Mouse (Mus musculus) stomach, embryonic 14.5 days (tissue): ENCODE results near the gene Atp8a2. TPM values are rescaled to one million over a fixed set of nuclear protein-coding genes. Genes with fewer than 3 reads are reported as not detected.
A peak's percentile ranks its signal among the peaks of the same experiment; 100 is the strongest.
"Not testable (repeated sequence)": the region's sequence is repeated elsewhere in the genome, so short reads cannot be mapped to it uniquely, and the experiment has no call there.

ENCODE experiments used
- ATAC-seq: fragments of 200-750 bp; cut with Nextera tagmentation; 2 replicates; pipeline ENCODE4 v1.8.0; 2017; ENCODE audit warnings: low read depth, moderate TSS enrichment; ENCODE audit not compliant: insufficient number of reproducible peaks, insufficient read depth, low FRiP score
- H3K27ac ChIP-seq: fragments of 300-500 bp; sonication (generic); 2 replicates; pipeline ENCODE4 v1.5.1; 2014; ENCODE audit warnings: mild to moderate bottlenecking, low read length, moderate library complexity, mixed read lengths
- H3K27me3 ChIP-seq: fragments of 300-500 bp; sonication (generic); 2 replicates; pipeline ENCODE4 v1.6.1; 2014; ENCODE audit warnings: low read length, control low read depth, mixed read lengths; ENCODE audit not compliant: control insufficient read depth, insufficient read depth
- H3K36me3 ChIP-seq: fragments of 300-500 bp; sonication (generic); 2 replicates; pipeline ENCODE4 v1.6.1; 2014; ENCODE audit warnings: mild to moderate bottlenecking, control low read depth, low read length, moderate library complexity, mixed read lengths; ENCODE audit not compliant: control insufficient read depth, insufficient read depth
- H3K4me1 ChIP-seq: fragments of 300-500 bp; sonication (generic); 2 replicates; pipeline ENCODE4 v1.6.1; 2014; ENCODE audit warnings: low read length, control low read depth, mixed read lengths; ENCODE audit not compliant: control insufficient read depth, insufficient read depth
- H3K4me2 ChIP-seq: fragments of 300-500 bp; sonication (generic); replicated peaks from 2 replicates; pipeline ENCODE4 v1.6.1; 2014; ENCODE audit warnings: low read depth, low read length, control low read depth
- H3K4me3 ChIP-seq: fragments of 300-500 bp; sonication (generic); 2 replicates; pipeline ENCODE4 v1.5.1; 2014; ENCODE audit warnings: low read depth, low read length, control low read depth
- H3K9ac ChIP-seq: fragments of 300-500 bp; sonication (generic); replicated peaks from 2 replicates; pipeline ENCODE4 v1.6.1; 2014; ENCODE audit warnings: low read depth, mild to moderate bottlenecking, control low read depth, low read length, moderate library complexity, mixed read lengths
- H3K9me3 ChIP-seq: fragments of 300-500 bp; sonication (generic); 2 replicates; pipeline ENCODE4 v1.6.1; 2016; ENCODE audit warnings: low read depth, low read length, control low read depth; ENCODE audit not compliant: control insufficient read depth
- WGBS: fragments of 180-500 bp; shearing (Covaris S2); extraction: QIAGEN DNeasy Blood & Tissue Kit; methylation state at CpG from one replicate; pipeline ENCODE4 v1.1.7; 2014; 5-methylcytosine and 5-hydroxymethylcytosine counted together
- polyA plus RNA-seq: library from polyadenylated mRNA; unstranded; fragments of >200 nt; fragmentation: Nextera tagmentation; extraction: Ambion mirVana; gene quantifications from 2 replicates; pipeline ENCODE4 v1.2.1, GENCODE M21; 2014

Gene Atp8a2
- polyA plus RNA-seq, 1 experiment from 2014 or later = 5.9 TPM

- Histone ChIP-seq H3K4me3 (no peak overlapping the region), H3K4me2 (no peak overlapping the region), H3K9ac (no peak overlapping the region), H3K27me3 (no peaks in the 10 kb centered on the region), H3K27ac (no peak overlapping the region), H3K36me3 (no peaks in the 10 kb centered on the region), H3K9me3 (no peaks in the 10 kb centered on the region), H3K4me1 (0 out of 2 replicates have a peak, but pooled peaks cover 7% of the 10 kb centered on the region)
- 86% methylated on average over 4 of the region's 4 CpGs for WGBS
- ATAC-seq = no peak
Measured at GRCm38 (mm10) chr14:59720386-59720785, 476.6 kb downstream of the Atp8a2 start.

- WGBS = 52% methylated on average over 3 of the region's 3 CpGs
- H3K4me1 ChIP-seq, H3K9ac ChIP-seq, H3K4me3 ChIP-seq, H3K9me3 ChIP-seq, H3K27ac ChIP-seq, ATAC-seq, H3K36me3 ChIP-seq, H3K27me3 ChIP-seq, H3K4me2 ChIP-seq: not testable (repeated sequence)
Measured at GRCm38 (mm10) chr14:59716443-59717085, 480.4 kb downstream of the Atp8a2 start.

DNA sequence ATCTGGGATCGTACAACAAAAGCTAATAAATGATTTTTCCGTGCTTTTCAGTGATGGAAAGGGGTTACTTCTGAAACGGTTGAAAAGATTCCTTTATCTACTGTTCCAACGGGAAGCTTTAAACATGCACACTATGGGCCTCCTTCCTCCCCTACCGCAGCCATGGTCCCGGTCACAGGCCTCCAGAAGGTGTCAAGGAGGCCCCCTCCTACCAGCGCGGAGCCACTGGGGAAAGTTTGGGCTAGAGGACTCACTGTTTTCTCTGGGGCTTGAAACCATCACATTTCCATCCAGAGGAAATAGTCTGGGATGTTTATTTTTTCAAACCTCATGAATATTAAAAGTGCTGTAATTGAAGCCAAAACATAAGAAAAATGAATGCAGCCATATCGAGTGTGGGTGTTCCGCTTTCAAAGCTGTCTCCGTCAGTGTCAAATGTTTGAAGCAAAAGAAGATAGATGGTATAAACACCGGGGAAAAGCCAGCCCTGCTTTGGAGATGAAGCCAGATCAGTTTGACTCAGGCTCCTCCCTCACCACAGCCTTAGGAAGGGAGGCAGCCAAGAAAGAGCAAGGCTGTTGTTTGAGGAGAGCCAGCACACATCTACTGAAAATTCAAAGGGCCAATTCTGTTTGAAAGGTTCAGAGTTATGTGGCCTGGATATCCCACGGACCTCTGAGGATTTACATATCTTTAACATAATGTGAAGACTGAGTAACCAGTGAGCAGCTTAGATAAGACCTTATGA lies 481.1 kb downstream of the Atp8a2 start:
- Histone ChIP-seq H3K4me2 (peak overlapping the region; percentile 18), H3K4me1 (peaks cover 9% of the 10 kb centered on the region; the same call in 1 of the 2 replicates), H3K9ac (no peak overlapping the region), H3K4me3 (no peak overlapping the region), H3K9me3 (no peaks in the 10 kb centered on the region), H3K27me3 (no peaks in the 10 kb centered on the region), H3K27ac (peak overlapping the region; percentile 58), H3K36me3 (no peaks in the 10 kb centered on the region)
- 20% methylated on average over 13 of the region's 13 CpGs for WGBS
- peak; percentile 74; the same call in 1 of the 2 replicates for ATAC-seq

- Histone ChIP-seq H3K9ac (no peak overlapping the region), H3K27me3 (no peaks in the 10 kb centered on the region), H3K4me2 (no peak overlapping the region), H3K36me3 (no peaks in the 10 kb centered on the region), H3K4me1 (no peaks in the 10 kb centered on the region; the same call in 1 of the 2 replicates), H3K9me3 (no peaks in the 10 kb centered on the region), H3K4me3 (no peak overlapping the region), H3K27ac (no peak overlapping the region)
- WGBS = 79% methylated on average over 3 of the region's 3 CpGs
- ATAC-seq = no peak
Measured at GRCm38 (mm10) chr14:59709505-59710335, 487.3 kb downstream of the Atp8a2 start.

- Histone ChIP-seq H3K9me3 (no peaks in the 10 kb centered on the region), H3K4me3 (no peak overlapping the region), H3K9ac (no peak overlapping the region), H3K27me3 (no peaks in the 10 kb centered on the region), H3K36me3 (no peaks in the 10 kb centered on the region), H3K4me2 (no peak overlapping the region), H3K27ac (no peak overlapping the region), H3K4me1 (no peaks in the 10 kb centered on the region)
- ATAC-seq = no peak
- 59% methylated on average over 7 of the region's 7 CpGs for WGBS
Measured at GRCm38 (mm10) chr14:59708009-59708408, 489.0 kb downstream of the Atp8a2 start.

GRCm38 (mm10) chr14:59705326-59706058 lies 491.5 kb downstream of the Atp8a2 start:
- no peaks in the 10 kb centered on the region for H3K9me3 ChIP-seq
- H3K4me3 ChIP-seq = no peak overlapping the region
- no peak overlapping the region for H3K27ac ChIP-seq
- H3K4me1 ChIP-seq = peaks cover 2% of the 10 kb centered on the region; the same call in 1 of the 2 replicates
- ATAC-seq = 0 out of 2 replicates have a peak, but pooled peaks have one; percentile 3
- H3K4me2 ChIP-seq = no peak overlapping the region
- H3K9ac ChIP-seq = no peak overlapping the region
- no peaks in the 10 kb centered on the region for H3K36me3 ChIP-seq
- 68% methylated on average over 13 of the region's 13 CpGs for WGBS
- no peaks in the 10 kb centered on the region for H3K27me3 ChIP-seq

DNA sequence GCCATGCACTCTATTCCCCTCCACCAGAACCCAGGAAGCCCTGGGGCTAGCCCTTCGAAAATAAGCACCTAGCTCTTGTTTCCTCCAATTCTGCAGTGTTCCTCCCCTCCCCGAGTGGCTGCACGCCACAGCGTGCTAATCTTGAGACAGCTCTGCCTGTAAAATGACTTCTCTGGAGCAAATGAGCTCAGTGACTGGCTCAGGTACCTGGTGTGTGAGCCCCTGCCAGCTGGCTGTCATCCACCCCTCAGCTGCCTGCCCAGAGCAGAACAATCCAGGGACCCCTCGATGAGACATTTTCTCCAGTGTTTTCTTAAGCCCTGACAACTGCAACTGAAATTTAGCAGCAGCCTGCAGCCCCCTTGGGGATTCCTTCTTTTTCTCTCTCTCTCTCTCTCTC lies 495.5 kb downstream of the Atp8a2 start:
- Histone ChIP-seq H3K4me1 (peaks cover 9% of the 10 kb centered on the region; the same call in 1 of the 2 replicates), H3K4me2 (no peak overlapping the region), H3K9me3 (no peaks in the 10 kb centered on the region), H3K4me3 (no peak overlapping the region), H3K27ac (no peak overlapping the region), H3K27me3 (no peaks in the 10 kb centered on the region), H3K36me3 (no peaks in the 10 kb centered on the region), H3K9ac (no peak overlapping the region)
- no peak; the same call in 1 of the 2 replicates for ATAC-seq
- WGBS = 38% methylated on average over 5 of the region's 5 CpGs

DNA sequence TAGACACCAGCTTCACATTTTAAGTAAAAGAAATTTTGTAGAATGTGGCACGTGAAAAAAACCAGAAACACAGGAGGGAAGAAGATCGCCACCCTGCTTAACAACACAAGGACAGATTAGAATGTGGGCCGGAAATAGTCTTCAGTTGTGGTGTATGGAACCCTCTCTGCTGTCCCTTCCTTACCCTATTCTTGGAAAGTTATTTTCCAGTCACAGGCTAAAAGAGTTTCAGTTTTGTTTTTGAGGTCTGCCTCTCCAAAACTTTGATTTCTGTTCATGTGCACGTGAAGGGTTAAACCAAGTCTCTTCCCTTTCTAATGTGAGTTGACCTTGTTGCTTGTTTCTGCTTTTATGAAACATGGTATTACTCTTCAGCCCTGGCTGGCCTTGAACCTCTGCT lies 501.8 kb downstream of the Atp8a2 start:
- WGBS = 85% methylated on average over 4 of the region's 4 CpGs

More for the DNA sequence above, 501.8 kb downstream of the Atp8a2 start:
- Histone ChIP-seq H3K4me2 (no peak overlapping the region), H3K4me3 (no peak overlapping the region), H3K36me3 (no peaks in the 10 kb centered on the region), H3K4me1 (peaks cover 4% of the 10 kb centered on the region; the same call in 1 of the 2 replicates), H3K27me3 (no peaks in the 10 kb centered on the region), H3K9ac (no peak overlapping the region), H3K9me3 (no peaks in the 10 kb centered on the region), H3K27ac (no peak overlapping the region)
- no peak for ATAC-seq
